Mouse (Mus musculus) mammary gland, adult 2 months (tissue): Measurements from ENCODE around the gene Kcna4. TPM values are rescaled to one million over a fixed set of nuclear protein-coding genes. Genes with fewer than 3 reads are reported as not detected.

Experiments used
- polyA plus RNA-seq: library from polyadenylated mRNA; depleted of rRNA; stranded (reverse); fragments of >200 nt; gene quantifications from 2 replicates; pipeline ENCODE4 v1.2.3, GENCODE M21; 2012; ENCODE audit warnings: low replicate concordance; rRNA removed

The Kcna4 gene
- polyA plus RNA-seq: not detected in 2 replicates

DNA sequence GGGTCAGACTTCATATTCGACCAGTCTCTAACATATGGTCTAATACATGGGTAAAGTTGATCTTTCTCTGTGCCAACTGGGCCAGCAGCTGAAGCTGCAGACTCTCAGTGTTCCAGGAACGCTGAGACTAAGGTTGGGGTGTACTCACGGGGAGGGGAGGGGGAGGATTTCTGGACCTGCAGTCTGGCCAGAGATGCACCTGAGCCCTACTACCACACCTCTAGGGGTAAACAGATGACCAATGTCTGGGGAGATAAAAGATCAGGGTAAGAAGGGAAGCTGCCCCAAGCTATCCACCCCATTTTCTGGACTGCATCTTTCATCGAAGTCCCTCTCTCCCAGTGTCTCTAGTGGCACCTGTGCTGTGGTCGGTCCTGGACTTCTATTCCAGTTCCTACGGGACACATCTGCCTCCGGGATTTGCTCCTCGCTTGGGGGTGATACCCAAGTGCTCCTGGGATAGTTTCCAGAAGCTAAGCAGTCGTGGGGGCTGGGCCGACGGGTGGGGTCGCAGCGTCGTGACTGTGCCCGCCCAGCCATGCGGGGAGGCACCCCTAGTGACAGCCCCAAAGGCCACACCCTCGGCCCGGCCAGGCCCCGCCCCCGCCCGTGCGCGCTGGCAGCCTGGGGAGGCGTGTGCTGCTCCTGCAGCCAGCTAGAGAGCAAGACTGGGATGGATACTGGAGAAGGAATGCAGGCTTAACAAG lies at the start of gene Kcna4:
Kcna4 (plus strand) TSS at position 650 of the 707 bp plus-strand sequence.

Other genes starting within 250 kb of the Kcna4 start
- gene Fshb, start 231.0 kb upstream of the Kcna4 start, polyA plus RNA-seq: not detected in 2 replicates